Comparison of ENCODE assay signal across 7 mouse cellular contexts in the genomic region with DNA sequence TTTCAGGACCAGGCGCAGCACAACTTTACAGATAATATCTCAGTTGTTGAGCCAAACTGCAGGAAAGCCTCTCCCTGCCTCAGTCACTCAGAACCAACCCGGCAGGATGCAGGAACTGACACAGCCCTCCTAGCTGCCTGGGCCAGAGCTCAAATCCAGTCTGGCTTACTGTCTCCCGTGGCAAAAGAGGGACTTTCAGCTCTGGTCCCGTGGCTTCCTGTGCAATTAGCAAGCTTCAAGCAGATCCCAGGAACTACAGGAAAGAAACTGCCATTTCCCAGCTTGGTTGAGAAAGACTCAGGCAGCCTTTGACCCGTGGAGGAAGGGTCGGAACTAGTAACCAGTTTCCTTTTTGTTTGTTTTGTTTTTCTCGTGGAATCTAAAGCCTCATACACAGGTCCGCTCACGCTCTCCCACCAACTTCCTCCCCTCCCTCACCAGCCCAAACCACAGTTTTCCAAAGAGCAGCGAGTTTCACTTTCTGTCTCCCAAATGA. TPM values are rescaled to one million over a fixed set of nuclear protein-coding genes. Genes with fewer than 3 reads are reported as not detected.
A peak's percentile ranks its signal among the peaks of the same experiment; 100 is the strongest.
DNase-seq lines count a peak whose midpoint lies in the region.

No protein-coding gene starts in this region.

- 6% methylated on average over 10 of the region's 10 CpGs for WGBS in macrophage (ENCODE audit: missing documents)

- peak; percentile 48 for DNase-seq in Muller cell, postnatal 12 days (ENCODE audit: inconsistent ontology term)
- DNase-seq in adrenal gland, postnatal 36 days: peak; percentile 46 to 48
- peak; percentile 82 to 86 for DNase-seq in heart, adult 9 months (ENCODE audit: low spot score in 2 of 2)
- peak; percentile 79 for DNase-seq in kidney, postnatal 14 days
- DNase-seq in right cerebral cortex, postnatal 10 days (ENCODE audit: low spot score in 2 of 2): no peak
- DNase-seq in spleen, postnatal 10 days (ENCODE audit: low spot score in 2 of 2): no peak

- no peaks in the 10 kb centered on the region for H3K36me3 ChIP-seq in macrophage (ENCODE audit: inconsistent target)

- H3K27ac ChIP-seq in macrophage: peak overlapping the region; percentile 75

- H3K4me3 ChIP-seq in macrophage (ENCODE audit: inconsistent target): peak overlapping the region; percentile 7; the same call in 1 of the 2 replicates

- no peaks in the 10 kb centered on the region for H3K79me2 ChIP-seq in macrophage (ENCODE audit: inconsistent target)

RNA-seq across cellular contexts. Expression of gene Cebpg, which starts 24.5 kb away (rescaled TPM):
- 10 to 100 TPM; 55.1 to 56.2 TPM for total RNA-seq in adrenal gland, postnatal 36 days (2021)
- 100 to 1,000 TPM in 15 of 26 experiments, 10 to 100 TPM in 11; 32.3 to 227 (median 110) TPM for total RNA-seq in macrophage (2018; cell fraction: chromatin; rRNA removed)
- 10 to 100 TPM; 12.2 to 34.9 (median 26.5) TPM for total RNA-seq in macrophage (2018; cell fraction: cytosol; rRNA removed)
- total RNA-seq in macrophage (2018; cell fraction: nucleus; rRNA removed): 100 to 1,000 TPM in 11 of 26 experiments, 10 to 100 TPM in 15; 32.5 to 149 (median 83.9) TPM
- 19.8 to 31.4 TPM (median 27.0 TPM) in 3 replicates for polyA plus RNA-seq in macrophage (2018)

RNA-seq across cellular contexts. Expression of gene Cebpa, which starts 38.2 kb away (rescaled TPM):
- 100 to 1,000 TPM; 124 to 150 TPM for total RNA-seq in adrenal gland, postnatal 36 days (2021)
- total RNA-seq in macrophage (2018; cell fraction: chromatin; rRNA removed): 10 to 100 TPM in 6 of 26 experiments, 1 to 10 TPM in 20; 1.4 to 55.1 (median 3.8) TPM
- 100 to 1,000 TPM in 9 of 26 experiments, 10 to 100 TPM in 17; 13.7 to 217 (median 83.3) TPM for total RNA-seq in macrophage (2018; cell fraction: cytosol; rRNA removed)
- total RNA-seq in macrophage (2018; cell fraction: nucleus; rRNA removed): 10 to 100 TPM in 24 of 26 experiments, 1 to 10 TPM in 2; 7.7 to 94.0 (median 33.4) TPM
- 58.4 to 104 TPM (median 95.9 TPM) in 3 replicates for polyA plus RNA-seq in macrophage (2018)

Comparison
In these comparisons a context has a peak if more than half of its experiments do, and no peak if none do; other contexts are left out.
1. DNase-seq: peak in Muller cell, postnatal 12 days (single experiment), adrenal gland, postnatal 36 days (2 of 2), heart, adult 9 months (2 of 2) and kidney, postnatal 14 days (single experiment); none in right cerebral cortex, postnatal 10 days (0 of 2) and spleen, postnatal 10 days (0 of 2).